In genomic region chr6:140733641-140733986, GRCm38 (mm10) we compare ENCODE assay signal across 8 mouse cellular contexts. TPM values are rescaled to one million over a fixed set of nuclear protein-coding genes. Genes with fewer than 3 reads are reported as not detected.
DNase-seq lines count a peak whose midpoint lies in the region; ATAC-seq lines count a peak whose summit lies in the region.

No protein-coding gene starts in this region.

- peak; percentile 42; the same call in 1 of the 2 replicates for ATAC-seq in midbrain, embryonic 14.5 days (ENCODE audit: low FRiP score, low TSS enrichment)
- no peak for ATAC-seq in inflammation-experienced regulatory T-cells, adult 6 months

- no peaks in the 10 kb centered on the region for H3K36me3 ChIP-seq in heart, embryonic 10.5 days
- no peaks in the 10 kb centered on the region for H3K36me3 ChIP-seq in midbrain, embryonic 14.5 days (ENCODE audit: control insufficient read depth, insufficient read depth, low read length)

- peaks cover 3% of the 10 kb centered on the region; the same call in 1 of the 2 replicates for H3K9me3 ChIP-seq in heart, embryonic 10.5 days
- H3K9me3 ChIP-seq in midbrain, embryonic 14.5 days (ENCODE audit: control insufficient read depth, low read length), result no peaks in the 10 kb centered on the region

- H3K4me1 ChIP-seq in heart, embryonic 10.5 days, result 0 out of 2 replicates have a peak, but pooled peaks cover 2% of the 10 kb centered on the region
- H3K4me1 ChIP-seq in midbrain, embryonic 14.5 days (ENCODE audit: control insufficient read depth, insufficient read depth, low read length), result peaks cover 6% of the 10 kb centered on the region; the same call in 1 of the 2 replicates

- H3K4me2 ChIP-seq in midbrain, embryonic 14.5 days (ENCODE audit: low read length), result peak overlapping the region; percentile 57

- WGBS in heart, embryonic 10.5 days, result 4% methylated on average over 15 of the region's 15 CpGs
- 3% methylated on average over 15 of the region's 15 CpGs for WGBS in midbrain, embryonic 14.5 days

- peak overlapping the region; percentile 44; the same call in 1 of the 2 replicates for H3K27ac ChIP-seq in heart, embryonic 10.5 days
- peak overlapping the region; percentile 49 for H3K27ac ChIP-seq in midbrain, embryonic 14.5 days (replicated peaks; ENCODE audit: low read depth, low read length)

- H3K9ac ChIP-seq in midbrain, embryonic 14.5 days (replicated peaks; ENCODE audit: low read length), result peak overlapping the region; percentile 53

- peak overlapping the region; percentile 55 for H3K4me3 ChIP-seq in heart, embryonic 10.5 days
- peak overlapping the region; percentile 37 for H3K4me3 ChIP-seq in midbrain, embryonic 14.5 days (replicated peaks; ENCODE audit: low read depth, low read length)

- no peaks in the 10 kb centered on the region for H3K27me3 ChIP-seq in heart, embryonic 10.5 days (ENCODE audit: insufficient read depth, poor library complexity, severe bottlenecking)
- H3K27me3 ChIP-seq in midbrain, embryonic 14.5 days (ENCODE audit: control insufficient read depth, insufficient read depth, low read length), result no peaks in the 10 kb centered on the region

- DNase-seq in heart, adult 18-20 months, result peak; percentile 14 to 18
- no peak for DNase-seq in heart, adult 8-10 months (ENCODE audit: low spot score)
- peak; percentile 38 for DNase-seq in brain, adult 2 months (ENCODE audit: low read depth, low spot score)
- DNase-seq in heart, embryonic 10.5 days (ENCODE audit: low spot score), result no peak
- DNase-seq in kidney, postnatal 14 days, result peak; percentile 27
- DNase-seq in midbrain, embryonic 14.5 days, result peak; percentile 73
- no peak for DNase-seq in urinary bladder, postnatal 25 days (ENCODE audit: low spot score)

RNA-seq across cellular contexts. Expression of gene Gm11077, which starts 4.5 kb away (rescaled TPM):
- total RNA-seq in heart, adult 18-20 months (2021), result not detected
- total RNA-seq in heart, adult 8-10 months (2022), result not detected
- polyA plus RNA-seq in heart, embryonic 10.5 days (2016; fragmentation: Nextera tagmentation; extraction: Ambion mirVana), result not detected in 2 replicates
- not detected in 2 replicates for polyA plus RNA-seq in midbrain, embryonic 14.5 days (2014; fragmentation: Nextera tagmentation; extraction: Ambion mirVana)
- polyA plus RNA-seq in inflammation-experienced regulatory T-cells, adult 6 months (2017; shearing (Covaris generic)), result not detected

Comparison
In these comparisons a context has a peak if more than half of its experiments do, and no peak if none do; other contexts are left out.
1. DNase-seq: peak in heart, adult 18-20 months (2 of 2), brain, adult 2 months (single experiment), kidney, postnatal 14 days (single experiment) and midbrain, embryonic 14.5 days (single experiment); none in heart, adult 8-10 months (single experiment), heart, embryonic 10.5 days (single experiment) and urinary bladder, postnatal 25 days (single experiment).